Comparison of ENCODE assay signal across 16 mouse cellular contexts in genomic region chr11:90320922-90321321, GRCm38 (mm10).
"Had no signal": no experiment of that assay in that cellular context is flagged by ENCODE, and none has a peak within 500 bp of the region (broad histone marks: within the 10 kb centered on the region; RNA-seq: fewer than 3 reads in every experiment).

No protein-coding gene starts in this region.

- H3K27ac ChIP-seq: liver, embryonic 13.5 days; liver, embryonic 15.5 days; macrophage; midbrain, embryonic 13.5 days; midbrain, embryonic 15.5 days; neural tube, embryonic 12.5 days; stomach, embryonic 15.5 days; stomach, postnatal 0 days had no signal

- H3K4me1 ChIP-seq: liver, embryonic 13.5 days; liver, embryonic 15.5 days; megakaryocyte, embryonic 14.5 days; midbrain, embryonic 13.5 days; midbrain, embryonic 15.5 days; neural tube, embryonic 12.5 days; stomach, embryonic 15.5 days had no signal

- ATAC-seq: liver, postnatal 0 days; midbrain, embryonic 13.5 days; midbrain, embryonic 15.5 days had no signal

- DNase-seq: liver; liver, embryonic 13.5 days; liver, postnatal 0 days; right cerebral cortex, postnatal 14 days; thymus, adult 2 months; thymus, postnatal 25 days; thymus, postnatal 4 days had no signal

- H3K9me3 ChIP-seq: liver, embryonic 13.5 days; liver, embryonic 15.5 days; megakaryocyte, embryonic 14.5 days; midbrain, embryonic 13.5 days; midbrain, embryonic 15.5 days; neural tube, embryonic 12.5 days; stomach, embryonic 15.5 days had no signal

- H3K36me3 ChIP-seq: liver, embryonic 13.5 days; liver, embryonic 15.5 days; midbrain, embryonic 13.5 days; midbrain, embryonic 15.5 days; neural tube, embryonic 12.5 days; stomach, embryonic 15.5 days had no signal

- H3K9ac ChIP-seq: liver, embryonic 13.5 days; liver, embryonic 15.5 days; liver, postnatal 0 days; midbrain, embryonic 13.5 days; midbrain, embryonic 15.5 days; neural tube, embryonic 12.5 days; stomach, embryonic 15.5 days had no signal

- H3K27me3 ChIP-seq: liver, embryonic 13.5 days; liver, embryonic 15.5 days; megakaryocyte, embryonic 14.5 days; midbrain, embryonic 13.5 days; midbrain, embryonic 15.5 days; neural tube, embryonic 12.5 days; stomach, embryonic 15.5 days had no signal

- H3K4me2 ChIP-seq: liver, embryonic 11.5 days; liver, embryonic 13.5 days; liver, embryonic 15.5 days; midbrain, embryonic 13.5 days; midbrain, embryonic 15.5 days; neural tube, embryonic 12.5 days; stomach, embryonic 15.5 days had no signal

- H3K4me3 ChIP-seq: liver, embryonic 13.5 days; liver, embryonic 15.5 days; megakaryocyte, embryonic 14.5 days; midbrain, embryonic 13.5 days; midbrain, embryonic 15.5 days; neural tube, embryonic 12.5 days; stomach, embryonic 15.5 days had no signal
